Mouse (Mus musculus) right cerebral cortex, adult 18-20 months (tissue): Measurements from ENCODE around the gene Ppard.

Source experiments
- DNase-seq: peaks from one replicate; pipeline ENCODE4 v3.0.0; 2022; ENCODE audit warnings: mixed read lengths

Ppard gene

GRCm38 (mm10) chr17:28224615-28225014 is 7.9 kb upstream of the Ppard start:
- DNase-seq: no peak

- peak; percentile 96 for DNase-seq
Measured at GRCm38 (mm10) chr17:28226014-28226413, 6.5 kb upstream of the Ppard start.

- no peak for DNase-seq
Measured at GRCm38 (mm10) chr17:28230486-28230885, 2.0 kb upstream of the Ppard start.

- DNase-seq: no peak
Measured at GRCm38 (mm10) chr17:28231026-28231736, 1.3 kb upstream of the Ppard start.

- no peak for DNase-seq
Measured at GRCm38 (mm10) chr17:28233091-28233731, 711 bp downstream of the Ppard start.

GRCm38 (mm10) chr17:28234641-28235040 is 2.1 kb downstream of the Ppard start:
- DNase-seq: no peak

GRCm38 (mm10) chr17:28235982-28236635 is 3.6 kb downstream of the Ppard start:
- no peak for DNase-seq

GRCm38 (mm10) chr17:28236636-28237015 is 4.1 kb downstream of the Ppard start:
- no peak for DNase-seq

- DNase-seq: no peak
Measured at GRCm38 (mm10) chr17:28237362-28237761, 4.9 kb downstream of the Ppard start.

GRCm38 (mm10) chr17:28237874-28238273 is 5.4 kb downstream of the Ppard start:
- no peak for DNase-seq

- no peak for DNase-seq
Measured at GRCm38 (mm10) chr17:28240846-28241245, 8.3 kb downstream of the Ppard start.

GRCm38 (mm10) chr17:28242296-28242695 is 9.8 kb downstream of the Ppard start:
- DNase-seq: no peak

- no peak for DNase-seq
Measured at GRCm38 (mm10) chr17:28244214-28244613, 11.7 kb downstream of the Ppard start.

GRCm38 (mm10) chr17:28244714-28245113 is 12.2 kb downstream of the Ppard start:
- no peak for DNase-seq

- DNase-seq: no peak
Measured at GRCm38 (mm10) chr17:28246640-28247039, 14.1 kb downstream of the Ppard start.

- no peak for DNase-seq
Measured at GRCm38 (mm10) chr17:28247613-28248012, 15.1 kb downstream of the Ppard start.

GRCm38 (mm10) chr17:28249062-28249461 is 16.6 kb downstream of the Ppard start:
- no peak for DNase-seq

- no peak for DNase-seq
Measured at GRCm38 (mm10) chr17:28251579-28252280, 19.2 kb downstream of the Ppard start.

GRCm38 (mm10) chr17:28252281-28252648 is 19.8 kb downstream of the Ppard start:
- DNase-seq: no peak

- DNase-seq: no peak
Measured at GRCm38 (mm10) chr17:28253216-28253615, 20.7 kb downstream of the Ppard start.

GRCm38 (mm10) chr17:28254804-28255203 is 22.3 kb downstream of the Ppard start:
- DNase-seq: no peak

GRCm38 (mm10) chr17:28255651-28256050 is 23.2 kb downstream of the Ppard start:
- no peak for DNase-seq

GRCm38 (mm10) chr17:28256651-28257328 is 24.3 kb downstream of the Ppard start:
- DNase-seq: no peak
